Mouse (Mus musculus): ENCODE measurements around the gene Kif1b.
"Not testable (repeated sequence)": the region's sequence is repeated elsewhere in the genome, so short reads cannot be mapped to it uniquely, and the experiment has no call there.

Kif1b gene

GRCm38 (mm10) chr4:149170394-149170931, 137.0 kb downstream of the Kif1b start:
- DNase-seq (ENCODE audit: low spot score in 2 of 2), result no peak

DNA sequence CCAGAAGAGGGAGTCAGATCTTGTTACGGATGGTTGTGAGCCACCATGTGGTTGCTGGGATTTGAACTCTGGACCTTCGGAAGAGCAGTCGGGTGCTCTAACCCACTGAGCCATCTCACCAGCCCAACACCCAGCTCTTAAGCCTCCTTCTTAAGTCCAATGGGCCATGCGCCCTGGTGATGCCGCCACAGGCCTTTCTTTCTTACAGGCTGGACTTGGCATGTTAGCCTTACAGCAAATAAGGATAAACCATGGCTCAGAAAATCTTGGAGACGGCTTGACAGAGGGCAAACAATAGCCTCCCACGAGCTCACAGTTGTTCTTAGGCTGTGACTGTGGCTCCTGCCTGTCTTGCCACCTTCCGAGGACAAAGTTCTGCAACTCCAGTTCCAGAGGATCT, 137.6 kb downstream of the Kif1b start:
- DNase-seq (ENCODE audit: low spot score in 2 of 2), result not testable (repeated sequence)

- no peak for DNase-seq (ENCODE audit: low spot score in 2 of 2)
Observed at GRCm38 (mm10) chr4:149168016-149168415, 139.5 kb downstream of the Kif1b start.

DNA sequence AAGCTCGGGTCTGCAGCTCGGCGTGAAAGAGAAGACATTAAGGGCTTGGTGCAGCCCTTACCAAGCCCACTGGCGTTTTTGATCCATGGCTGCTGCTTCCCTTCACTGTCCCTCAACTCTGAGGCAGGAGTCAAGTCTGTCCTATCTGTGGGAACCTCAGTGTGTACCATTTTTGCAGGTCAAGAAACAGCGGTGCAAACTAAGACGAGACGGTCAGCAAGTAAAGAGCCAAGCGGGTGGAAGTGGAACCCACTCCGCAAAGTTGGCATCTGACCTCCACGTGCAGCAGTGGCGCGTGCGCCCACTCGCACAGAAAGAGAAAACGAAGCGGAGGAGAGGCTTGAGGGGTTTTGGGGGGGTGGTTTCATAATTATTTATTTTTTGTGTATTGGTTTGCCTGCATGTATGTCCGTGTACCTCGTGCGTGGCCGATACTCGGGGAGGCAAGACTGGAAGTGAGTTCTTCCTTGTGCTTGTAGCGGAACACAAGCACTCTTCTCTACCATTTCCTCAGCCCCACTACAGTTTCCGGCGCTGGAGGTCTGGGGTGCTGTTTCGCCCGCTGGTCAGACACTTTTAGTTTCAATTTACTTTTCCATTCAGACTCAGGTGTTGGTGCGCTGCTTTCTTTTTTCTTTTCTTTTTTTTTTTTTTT, 140.4 kb downstream of the Kif1b start:
- DNase-seq (ENCODE audit: low spot score in 2 of 2), result no peak

- peak; percentile 97 for DNase-seq (ENCODE audit: low spot score in 2 of 2)
Observed at GRCm38 (mm10) chr4:149166215-149166946, 141.1 kb downstream of the Kif1b start, which contains the start of gene Pgd. Gene Pgd (minus strand): TSS chr4:149166771.

GRCm38 (mm10) chr4:149164150-149164549, 143.3 kb downstream of the Kif1b start:
- no peak for DNase-seq (ENCODE audit: low spot score in 2 of 2)

- DNase-seq (ENCODE audit: low spot score in 2 of 2), result no peak
Observed at GRCm38 (mm10) chr4:149163196-149163595, 144.3 kb downstream of the Kif1b start.

- DNase-seq (ENCODE audit: low spot score in 2 of 2), result no peak
Observed at GRCm38 (mm10) chr4:149161166-149161565, 146.3 kb downstream of the Kif1b start.

DNA sequence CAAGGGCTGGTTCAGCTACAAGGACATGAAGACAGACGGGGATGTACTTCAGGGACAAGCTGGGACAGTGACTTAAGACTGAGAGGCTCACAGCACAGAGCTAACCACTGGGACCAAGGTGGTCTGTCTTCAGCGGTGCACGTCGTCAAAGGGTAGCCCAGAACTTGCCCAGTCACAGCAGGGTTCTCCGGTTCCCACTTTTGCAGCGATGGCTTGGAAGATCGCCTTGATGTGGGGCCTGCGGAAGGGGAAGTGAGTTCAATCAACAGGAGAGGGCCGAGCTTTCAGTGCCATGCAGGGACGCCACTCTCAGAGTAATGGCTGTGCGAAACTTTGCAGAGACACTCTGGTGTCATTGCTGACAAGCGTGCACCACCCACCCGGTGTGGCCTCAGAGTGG, 147.6 kb downstream of the Kif1b start:
- no peak for DNase-seq (ENCODE audit: low spot score in 2 of 2)

DNA sequence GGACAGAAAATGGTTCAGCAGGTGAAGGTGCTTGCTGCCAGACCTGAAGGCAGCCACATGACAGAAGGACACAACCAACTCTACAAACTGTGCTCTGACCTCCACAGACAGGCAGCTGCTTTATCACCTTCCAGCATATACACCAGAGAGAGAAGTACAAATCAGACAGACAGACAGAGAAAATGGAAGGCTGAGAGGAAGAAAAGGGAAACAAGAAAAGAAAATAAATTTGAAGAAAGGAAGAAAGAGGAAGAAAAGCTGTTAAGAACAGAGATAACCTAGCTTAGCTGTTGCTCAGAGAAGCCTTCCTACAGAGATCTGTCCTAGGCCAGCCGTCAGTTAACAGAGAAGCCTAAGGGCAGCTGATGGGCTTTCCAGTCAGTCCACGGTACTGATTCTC, 148.3 kb downstream of the Kif1b start:
- DNase-seq (ENCODE audit: low spot score in 2 of 2), result no peak

DNA sequence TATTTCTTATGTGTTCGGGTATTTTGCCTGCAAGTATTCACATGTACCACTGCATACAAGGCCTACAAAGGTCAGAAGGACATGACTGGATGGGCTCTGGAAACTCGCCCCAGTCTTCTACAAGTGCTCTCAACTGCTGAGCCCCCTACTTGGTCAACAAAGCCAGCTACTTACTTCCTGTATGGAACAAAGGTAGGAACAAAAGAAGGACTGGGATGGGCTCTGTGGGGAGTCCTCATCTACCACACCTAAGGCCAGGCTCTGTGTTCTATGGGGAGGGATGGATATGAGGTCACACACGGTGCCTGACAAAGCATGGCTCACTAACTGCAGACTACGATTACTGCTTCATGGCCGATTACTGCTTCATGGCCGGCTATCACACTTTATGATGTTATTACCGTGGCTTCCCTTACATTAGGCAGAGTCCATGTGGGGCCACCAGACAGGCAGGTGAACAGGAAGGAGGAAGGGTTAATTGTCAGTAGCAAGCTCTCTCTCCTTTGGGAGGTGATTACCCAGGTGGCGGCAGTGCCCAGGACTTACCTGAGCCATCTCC, 150.0 kb downstream of the Kif1b start:
- DNase-seq (ENCODE audit: low spot score in 2 of 2), result no peak

- no peak for DNase-seq (ENCODE audit: low spot score in 2 of 2)
Observed at GRCm38 (mm10) chr4:149155711-149156110, 151.8 kb downstream of the Kif1b start.

DNA sequence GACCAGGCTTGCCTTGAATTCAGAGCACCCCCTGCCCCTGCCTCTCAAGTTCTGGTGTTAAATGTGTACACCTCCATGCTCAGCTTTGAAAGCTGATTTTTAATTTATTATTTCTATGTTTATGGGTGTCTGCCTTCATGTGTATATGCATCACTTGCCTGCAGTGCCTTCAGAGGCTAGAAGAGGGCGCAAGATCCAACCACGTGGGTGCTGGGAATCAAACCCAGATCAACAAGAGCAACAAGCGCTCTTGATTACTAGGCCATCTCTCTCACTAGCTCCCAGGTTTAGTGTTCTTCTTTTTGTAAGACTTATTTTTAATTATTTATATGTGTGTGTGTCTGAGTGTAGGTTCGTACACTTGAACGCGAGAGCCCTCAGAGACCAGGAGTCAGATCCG, 152.6 kb downstream of the Kif1b start:
- no peak for DNase-seq (ENCODE audit: low spot score in 2 of 2)

GRCm38 (mm10) chr4:149150721-149151120, 156.8 kb downstream of the Kif1b start:
- no peak for DNase-seq (ENCODE audit: low spot score in 2 of 2)

GRCm38 (mm10) chr4:149150256-149150655, 157.2 kb downstream of the Kif1b start:
- no peak for DNase-seq (ENCODE audit: low spot score in 2 of 2)

GRCm38 (mm10) chr4:149149611-149150010, 157.9 kb downstream of the Kif1b start:
- no peak for DNase-seq (ENCODE audit: low spot score in 2 of 2)

DNA sequence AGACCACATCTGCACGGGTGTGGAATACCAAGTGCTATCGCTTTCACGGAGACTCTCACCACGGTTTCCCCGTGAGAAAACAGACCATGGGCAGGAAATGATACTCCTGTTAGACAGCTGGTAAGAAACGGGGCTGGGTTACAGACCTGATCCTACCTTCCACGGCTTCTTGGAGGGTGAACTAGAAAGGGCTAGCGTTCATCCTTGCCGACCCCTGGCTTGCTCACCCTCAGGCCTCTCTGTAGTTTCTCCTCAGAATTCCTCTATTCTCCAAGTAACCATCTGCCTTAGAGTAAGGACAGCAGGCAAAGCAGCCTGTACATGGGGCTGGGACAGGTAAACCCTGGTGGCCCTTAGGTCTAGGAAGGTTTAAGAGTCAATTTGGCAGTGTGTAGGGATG, 158.3 kb downstream of the Kif1b start:
- no peak for DNase-seq (ENCODE audit: low spot score in 2 of 2)

- DNase-seq (ENCODE audit: low spot score in 2 of 2), result no peak
Observed at GRCm38 (mm10) chr4:149148084-149148483, 159.4 kb downstream of the Kif1b start.

GRCm38 (mm10) chr4:149147528-149147927, 160.0 kb downstream of the Kif1b start:
- DNase-seq (ENCODE audit: low spot score in 2 of 2), result no peak

GRCm38 (mm10) chr4:149145151-149145550, 162.3 kb downstream of the Kif1b start:
- no peak for DNase-seq (ENCODE audit: low spot score in 2 of 2)

GRCm38 (mm10) chr4:149144459-149144858, 163.0 kb downstream of the Kif1b start:
- DNase-seq (ENCODE audit: low spot score in 2 of 2), result peak; percentile 53 to 66

GRCm38 (mm10) chr4:149143594-149143993, 163.9 kb downstream of the Kif1b start:
- DNase-seq (ENCODE audit: low spot score in 2 of 2), result no peak

GRCm38 (mm10) chr4:149138515-149138914, 169.0 kb downstream of the Kif1b start:
- no peak for DNase-seq (ENCODE audit: low spot score in 2 of 2)

All from right cerebral cortex, postnatal 36 days (tissue).